Mouse (Mus musculus): Measurements from ENCODE around the gene Tmem144. TPM values are rescaled to one million over a fixed set of nuclear protein-coding genes. Genes with fewer than 3 reads are reported as not detected.

Tmem144 gene
- polyA plus RNA-seq, 1 experiment from 2014 or later, result 2.2 TPM

- Histone ChIP-seq H3K36me3 (ENCODE audit: control insufficient read depth, insufficient read depth, low read length) (no peaks in the 10 kb centered on the region), H3K4me2 (replicated peaks; ENCODE audit: low read depth) (no peak overlapping the region), H3K4me3 (ENCODE audit: low read depth, low read length) (no peak overlapping the region), H3K27ac (replicated peaks) (no peak overlapping the region), H3K9ac (ENCODE audit: low read length) (no peak overlapping the region), H3K27me3 (ENCODE audit: control insufficient read depth, insufficient read depth, low read length) (no peaks in the 10 kb centered on the region), H3K9me3 (ENCODE audit: control insufficient read depth, low read length) (no peaks in the 10 kb centered on the region), H3K4me1 (replicated peaks; ENCODE audit: control insufficient read depth, insufficient read depth) (no peaks in the 10 kb centered on the region)
- ATAC-seq (ENCODE audit: low FRiP score, low TSS enrichment) (no peak), DNase-seq (ENCODE audit: low spot score) (no peak)
- WGBS, result 83% methylated on average over 6 of the region's 6 CpGs
- TF ChIP-seq CTCF (IDR thresholded peaks at IDR 0.05; ENCODE audit: low read depth) (no peak), EP300 (optimal IDR thresholded peaks at IDR 0.05) (no peak)
These were observed 60.3 kb downstream of the Tmem144 start for GRCm38 (mm10) chr3:79792307-79792706.

- Histone ChIP-seq H3K36me3 (ENCODE audit: control insufficient read depth, insufficient read depth, low read length) (no peaks in the 10 kb centered on the region), H3K27ac (replicated peaks) (no peak overlapping the region), H3K4me3 (ENCODE audit: low read depth, low read length) (no peak overlapping the region), H3K9me3 (ENCODE audit: control insufficient read depth, low read length) (no peaks in the 10 kb centered on the region), H3K4me2 (replicated peaks; ENCODE audit: low read depth) (no peak overlapping the region), H3K4me1 (replicated peaks; ENCODE audit: control insufficient read depth, insufficient read depth) (no peaks in the 10 kb centered on the region), H3K9ac (ENCODE audit: low read length) (no peak overlapping the region), H3K27me3 (ENCODE audit: control insufficient read depth, insufficient read depth, low read length) (no peaks in the 10 kb centered on the region)
- no peak for ATAC-seq (ENCODE audit: low FRiP score, low TSS enrichment)
- WGBS, result 59% methylated on average over 3 of the region's 3 CpGs
- no peak for TF ChIP-seq CTCF (IDR thresholded peaks at IDR 0.05; ENCODE audit: low read depth)
- no peak for TF ChIP-seq EP300 (optimal IDR thresholded peaks at IDR 0.05)
- DNase-seq (ENCODE audit: low spot score), result no peak
These were observed 62.2 kb downstream of the Tmem144 start for GRCm38 (mm10) chr3:79790324-79790723.

GRCm38 (mm10) chr3:79789554-79789953 is 63.0 kb downstream of the Tmem144 start:
- WGBS, result 66% methylated on average over 4 of the region's 4 CpGs
- Histone ChIP-seq H3K9ac (ENCODE audit: low read length) (no peak overlapping the region), H3K4me1 (replicated peaks; ENCODE audit: control insufficient read depth, insufficient read depth) (no peaks in the 10 kb centered on the region), H3K4me3 (ENCODE audit: low read depth, low read length) (no peak overlapping the region), H3K27me3 (ENCODE audit: control insufficient read depth, insufficient read depth, low read length) (no peaks in the 10 kb centered on the region), H3K9me3 (ENCODE audit: control insufficient read depth, low read length) (no peaks in the 10 kb centered on the region), H3K36me3 (ENCODE audit: control insufficient read depth, insufficient read depth, low read length) (no peaks in the 10 kb centered on the region), H3K27ac (replicated peaks) (no peak overlapping the region), H3K4me2 (replicated peaks; ENCODE audit: low read depth) (no peak overlapping the region)
- no peak for DNase-seq (ENCODE audit: low spot score)
- TF ChIP-seq EP300 (optimal IDR thresholded peaks at IDR 0.05) (no peak), CTCF (IDR thresholded peaks at IDR 0.05; ENCODE audit: low read depth) (no peak)
- ATAC-seq (ENCODE audit: low FRiP score, low TSS enrichment), result no peak

- Histone ChIP-seq H3K4me1 (replicated peaks; ENCODE audit: control insufficient read depth, insufficient read depth) (no peaks in the 10 kb centered on the region), H3K36me3 (ENCODE audit: control insufficient read depth, insufficient read depth, low read length) (no peaks in the 10 kb centered on the region), H3K4me3 (ENCODE audit: low read depth, low read length) (no peak overlapping the region), H3K9ac (ENCODE audit: low read length) (no peak overlapping the region), H3K27ac (replicated peaks) (no peak overlapping the region), H3K27me3 (ENCODE audit: control insufficient read depth, insufficient read depth, low read length) (no peaks in the 10 kb centered on the region), H3K9me3 (ENCODE audit: control insufficient read depth, low read length) (no peaks in the 10 kb centered on the region), H3K4me2 (replicated peaks; ENCODE audit: low read depth) (no peak overlapping the region)
- DNase-seq (ENCODE audit: low spot score) (no peak), ATAC-seq (ENCODE audit: low FRiP score, low TSS enrichment) (no peak)
- WGBS, result 51% methylated on average over 6 of the region's 6 CpGs
- no peak for TF ChIP-seq CTCF (IDR thresholded peaks at IDR 0.05; ENCODE audit: low read depth)
- TF ChIP-seq EP300 (optimal IDR thresholded peaks at IDR 0.05), result no peak
These were observed 63.6 kb downstream of the Tmem144 start for GRCm38 (mm10) chr3:79788959-79789358.

- no peak overlapping the region for H3K27ac ChIP-seq (replicated peaks)
- no peaks in the 10 kb centered on the region for H3K36me3 ChIP-seq (ENCODE audit: control insufficient read depth, insufficient read depth, low read length)
- WGBS, result 18% methylated on average over 11 of the region's 11 CpGs
- DNase-seq (ENCODE audit: low spot score) (no peak), ATAC-seq (ENCODE audit: low FRiP score, low TSS enrichment) (no peak)
- peak overlapping the region; percentile 23; the same call in 1 of the 2 replicates for H3K4me2 ChIP-seq (replicated peaks; ENCODE audit: low read depth)
- H3K9ac ChIP-seq (ENCODE audit: low read length), result no peak overlapping the region
- H3K4me1 ChIP-seq (replicated peaks; ENCODE audit: control insufficient read depth, insufficient read depth), result no peaks in the 10 kb centered on the region
- H3K9me3 ChIP-seq (ENCODE audit: control insufficient read depth, low read length), result no peaks in the 10 kb centered on the region
- H3K27me3 ChIP-seq (ENCODE audit: control insufficient read depth, insufficient read depth, low read length), result no peaks in the 10 kb centered on the region
- no peak overlapping the region for H3K4me3 ChIP-seq (ENCODE audit: low read depth, low read length)
- TF ChIP-seq EP300 (optimal IDR thresholded peaks at IDR 0.05) (no peak), CTCF (IDR thresholded peaks at IDR 0.05; ENCODE audit: low read depth) (no peak)
These were observed 68.2 kb downstream of the Tmem144 start for GRCm38 (mm10) chr3:79784362-79784736.

- H3K27me3 ChIP-seq (ENCODE audit: control insufficient read depth, insufficient read depth, low read length), result no peaks in the 10 kb centered on the region
- no peak overlapping the region for H3K9ac ChIP-seq (ENCODE audit: low read length)
- H3K4me2 ChIP-seq (replicated peaks; ENCODE audit: low read depth), result peak overlapping the region; percentile 23; the same call in 1 of the 2 replicates
- ATAC-seq (ENCODE audit: low FRiP score, low TSS enrichment) (no peak), DNase-seq (ENCODE audit: low spot score) (no peak)
- no peaks in the 10 kb centered on the region for H3K4me1 ChIP-seq (replicated peaks; ENCODE audit: control insufficient read depth, insufficient read depth)
- WGBS, result 28% methylated on average over 10 of the region's 10 CpGs
- H3K4me3 ChIP-seq (ENCODE audit: low read depth, low read length), result no peak overlapping the region
- no peaks in the 10 kb centered on the region for H3K9me3 ChIP-seq (ENCODE audit: control insufficient read depth, low read length)
- TF ChIP-seq CTCF (IDR thresholded peaks at IDR 0.05; ENCODE audit: low read depth), result no peak
- no peak for TF ChIP-seq EP300 (optimal IDR thresholded peaks at IDR 0.05)
- no peak overlapping the region for H3K27ac ChIP-seq (replicated peaks)
- H3K36me3 ChIP-seq (ENCODE audit: control insufficient read depth, insufficient read depth, low read length), result no peaks in the 10 kb centered on the region
These were observed 68.8 kb downstream of the Tmem144 start for GRCm38 (mm10) chr3:79783630-79784361.

Measured in stomach, postnatal 0 days (tissue).